Mouse (Mus musculus) c-Kit-positive CD71-positive TER-119-positive erythroid progenitor cells, embryonic 14.5 days (primary cell): ENCODE measurements around the gene Cryz.
"Not testable (repeated sequence)": the region's sequence is repeated elsewhere in the genome, so short reads cannot be mapped to it uniquely, and the experiment has no call there.

Source experiments
- DNase-seq: peaks from one replicate; pipeline ENCODE4 v3.0.0-alpha.2; 2013; ENCODE audit warnings: low spot score

Gene Cryz

GRCm38 (mm10) chr3:154611888-154612287 is 15.4 kb downstream of the Cryz start:
- no peak for DNase-seq

- no peak for DNase-seq
Observed at GRCm38 (mm10) chr3:154614771-154615170, 18.3 kb downstream of the Cryz start.

- no peak for DNase-seq
Observed at GRCm38 (mm10) chr3:154615304-154615703, 18.8 kb downstream of the Cryz start.

- no peak for DNase-seq
Observed at GRCm38 (mm10) chr3:154616106-154616505, 19.6 kb downstream of the Cryz start.

- DNase-seq = peak; percentile 4
Observed at GRCm38 (mm10) chr3:154628284-154628683, 31.8 kb downstream of the Cryz start.

DNA sequence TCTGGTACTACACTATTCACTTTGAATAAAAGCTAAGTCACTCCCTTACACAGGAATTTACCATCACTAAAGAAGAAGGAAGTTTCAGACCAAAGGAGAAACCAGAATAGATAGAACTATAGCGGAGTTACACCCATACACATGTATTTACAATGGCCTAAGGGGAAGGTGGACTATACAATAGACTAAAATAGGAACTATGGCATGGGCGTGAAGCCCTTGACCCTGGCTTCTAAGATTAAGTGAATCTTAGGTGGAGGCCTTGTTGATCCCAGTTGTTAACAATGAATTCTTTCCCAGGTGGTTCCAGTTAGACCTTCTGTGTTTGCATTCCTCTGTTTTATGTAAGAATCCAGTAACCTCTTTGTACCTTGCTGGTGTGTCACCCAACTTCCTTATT is 34.8 kb downstream of the Cryz start:
- not testable (repeated sequence) for DNase-seq

DNA sequence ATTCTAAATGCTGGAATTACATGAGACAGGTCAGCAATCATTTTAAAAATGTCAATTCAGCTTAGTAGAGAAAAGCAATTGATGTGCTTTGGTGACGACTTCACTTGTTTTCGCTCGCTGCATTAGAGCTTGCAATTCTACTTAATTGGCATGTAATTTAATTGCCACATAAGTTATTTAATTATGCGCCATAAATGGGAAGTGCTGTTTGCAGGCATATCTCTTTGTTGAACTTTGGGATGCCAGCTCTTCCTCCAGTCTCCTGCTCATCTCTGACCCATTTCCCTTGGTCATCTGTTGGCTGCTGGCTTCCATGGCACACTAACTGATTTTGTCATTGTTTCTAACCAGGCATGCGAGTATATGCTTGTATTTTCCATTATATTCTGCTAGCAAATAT is 36.6 kb downstream of the Cryz start:
- DNase-seq = no peak

DNA sequence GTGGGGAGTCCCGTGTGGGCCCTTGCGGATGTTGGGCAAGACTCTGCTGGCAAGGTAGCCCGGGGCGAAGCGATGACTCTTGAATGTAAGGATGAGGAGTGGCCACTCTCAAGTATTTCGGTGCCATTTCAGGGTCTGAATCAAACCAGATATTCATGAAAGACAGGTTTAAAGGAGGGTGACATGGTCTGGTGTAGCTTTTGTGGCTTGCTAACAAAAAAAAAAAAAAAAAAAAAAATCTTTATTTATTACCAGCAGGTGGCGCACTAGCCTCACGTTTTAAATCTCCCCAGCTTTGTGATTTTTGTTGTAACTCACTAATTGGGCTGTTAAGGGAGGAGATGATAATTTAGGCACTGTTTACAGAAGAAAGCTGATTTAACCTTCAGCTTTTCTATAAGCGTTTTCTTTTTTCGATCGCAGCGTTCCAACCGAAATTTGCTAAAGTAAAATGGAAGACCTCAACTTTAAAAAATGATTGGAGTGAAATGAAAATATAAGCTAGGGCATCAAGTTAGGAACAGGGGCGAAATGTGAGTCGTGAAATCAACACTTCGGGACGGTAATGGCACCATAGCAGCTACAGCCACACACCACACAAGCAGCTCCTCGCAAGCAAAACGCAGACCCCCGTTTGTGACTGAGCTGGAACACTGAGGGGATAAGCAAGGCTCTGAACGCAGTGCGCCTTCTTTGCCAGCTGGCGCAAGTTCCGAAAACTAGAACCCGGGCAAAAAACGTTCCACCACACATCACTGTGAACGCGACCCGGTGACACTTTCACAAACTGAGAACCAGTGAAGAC is 50.3 kb downstream of the Cryz start:
- peak; percentile 33 for DNase-seq

- DNase-seq = no peak
Observed at GRCm38 (mm10) chr3:154647443-154647780, 50.9 kb downstream of the Cryz start.

GRCm38 (mm10) chr3:154649411-154650285 is 53.1 kb downstream of the Cryz start:
- no peak for DNase-seq

- no peak for DNase-seq
Observed at GRCm38 (mm10) chr3:154651192-154651821, 54.8 kb downstream of the Cryz start.

GRCm38 (mm10) chr3:154652581-154653420 is 56.3 kb downstream of the Cryz start:
- DNase-seq = peak; percentile 13

DNA sequence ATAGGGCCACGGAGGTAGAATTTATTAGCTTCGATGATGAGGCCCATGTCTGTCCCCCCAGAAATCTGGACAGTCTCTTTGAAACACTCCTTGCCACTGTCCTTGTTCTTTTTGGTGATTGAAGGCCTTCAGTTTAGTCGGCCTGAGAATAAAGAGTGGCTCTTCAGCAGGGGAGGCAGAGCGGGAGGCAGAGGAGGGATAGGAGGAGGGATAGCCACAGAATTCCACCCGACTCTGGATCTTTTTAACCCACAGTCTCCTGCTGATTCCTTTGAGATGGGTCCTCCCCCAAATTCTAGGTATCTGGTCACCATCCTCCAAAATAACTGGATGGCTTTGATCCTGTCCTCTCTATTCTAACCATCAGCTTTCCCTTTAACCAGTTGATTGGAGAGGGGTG is 56.9 kb downstream of the Cryz start:
- DNase-seq = no peak

DNA sequence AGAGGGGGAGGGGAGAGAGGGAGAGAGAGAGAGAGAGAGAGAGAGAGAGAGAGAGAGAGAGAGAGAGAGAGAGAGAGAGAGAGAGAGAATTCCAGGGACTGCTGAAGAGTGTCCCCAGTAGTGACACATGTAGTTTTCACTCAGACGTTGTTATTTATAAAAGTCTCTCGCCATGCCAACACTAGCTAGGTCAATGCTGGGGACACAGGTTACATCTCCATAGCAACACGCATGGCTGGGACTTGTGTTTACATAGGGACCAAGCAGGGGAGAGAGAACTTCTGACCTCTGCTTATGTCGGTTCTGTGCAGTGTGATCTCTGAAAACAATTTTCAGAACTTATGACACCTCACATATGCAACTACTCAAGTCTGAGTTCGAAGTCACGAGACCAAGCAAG is 57.8 kb downstream of the Cryz start:
- DNase-seq = no peak

- no peak for DNase-seq
Observed at GRCm38 (mm10) chr3:154654901-154655300, 58.4 kb downstream of the Cryz start.

DNA sequence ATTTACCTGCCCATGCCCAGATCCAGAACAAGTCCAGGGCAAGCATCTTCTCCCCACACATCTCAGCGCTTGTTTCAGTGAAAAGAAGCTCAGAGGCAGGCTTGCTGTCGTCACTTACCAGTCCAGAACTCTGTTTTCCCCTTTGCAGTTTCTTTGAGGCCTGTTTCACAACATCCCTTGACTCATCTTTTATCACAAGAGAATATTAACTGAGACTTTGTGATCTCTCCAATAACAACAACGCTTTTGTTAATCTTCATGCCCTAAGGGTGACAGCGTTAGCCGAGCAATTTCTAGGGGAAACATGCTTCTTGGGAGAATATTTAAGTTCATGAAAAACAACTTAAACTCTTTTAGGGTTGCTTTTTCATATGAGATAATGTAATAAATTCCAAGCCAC is 59.2 kb downstream of the Cryz start:
- DNase-seq = no peak

- no peak for DNase-seq
Observed at GRCm38 (mm10) chr3:154663545-154663944, 67.0 kb downstream of the Cryz start, which contains the start of gene Erich3. Gene Erich3 (plus strand): TSS chr3:154663859.

- no peak for DNase-seq
Observed at GRCm38 (mm10) chr3:154663976-154664581, 67.6 kb downstream of the Cryz start.

DNA sequence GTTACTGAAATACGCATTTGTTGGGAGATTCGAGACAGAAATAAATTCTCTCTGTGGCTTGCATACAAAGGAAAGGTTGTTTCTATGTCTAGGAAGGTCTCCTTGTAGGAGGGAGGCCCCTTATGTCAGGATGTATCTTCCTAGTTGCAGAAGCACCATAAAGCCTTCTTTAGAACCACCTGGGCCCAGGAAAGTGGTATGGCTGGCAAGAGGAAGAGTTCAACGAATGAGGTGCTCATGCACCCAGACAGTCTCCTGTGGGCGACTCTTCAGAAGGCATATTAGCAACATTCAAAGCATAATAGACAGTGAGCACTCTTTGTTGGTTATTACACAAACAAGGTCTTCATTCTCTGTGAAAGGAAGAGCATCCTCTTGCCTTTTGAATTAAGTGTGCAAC is 68.1 kb downstream of the Cryz start:
- no peak for DNase-seq

DNA sequence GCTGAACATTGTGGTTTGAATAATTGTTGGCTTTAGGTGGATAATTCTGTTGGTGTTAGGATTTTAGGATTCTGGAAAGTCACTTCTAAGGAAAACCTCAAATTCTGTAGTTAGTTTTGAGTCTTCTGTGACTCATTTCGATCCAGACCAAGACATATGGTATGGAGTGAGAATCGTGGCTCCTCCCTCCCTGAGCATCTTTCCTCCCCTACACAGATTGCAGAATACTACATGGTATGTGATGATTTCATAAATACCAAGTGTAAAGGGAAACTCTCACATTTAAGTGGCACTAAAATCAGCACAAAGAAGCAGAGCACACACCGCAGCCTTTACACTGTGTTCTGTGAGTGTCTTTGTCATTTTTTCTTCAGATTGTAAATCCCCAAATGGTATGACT is 72.0 kb downstream of the Cryz start:
- DNase-seq = no peak

- no peak for DNase-seq
Observed at GRCm38 (mm10) chr3:154670584-154670983, 74.1 kb downstream of the Cryz start.
